Mouse (Mus musculus): ENCODE results near the gene Slc44a3.
A peak's percentile ranks its signal among the peaks of the same experiment; 100 is the strongest.

Slc44a3 gene

GRCm38 (mm10) chr3:121460473-121461193 is 71.6 kb downstream of the Slc44a3 start:
- no peak for DNase-seq (ENCODE audit: low read depth)

- DNase-seq (ENCODE audit: low read depth), result peak; percentile 41
These were observed 73.4 kb downstream of the Slc44a3 start for GRCm38 (mm10) chr3:121458545-121459492.

- DNase-seq (ENCODE audit: low read depth), result no peak
These were observed 80.8 kb downstream of the Slc44a3 start for GRCm38 (mm10) chr3:121451404-121451803.

GRCm38 (mm10) chr3:121449527-121449926 is 82.7 kb downstream of the Slc44a3 start:
- peak; percentile 25 for DNase-seq (ENCODE audit: low read depth)

GRCm38 (mm10) chr3:121448606-121449005 is 83.6 kb downstream of the Slc44a3 start:
- no peak for DNase-seq (ENCODE audit: low read depth)

- DNase-seq (ENCODE audit: low read depth), result no peak
These were observed 84.2 kb downstream of the Slc44a3 start for GRCm38 (mm10) chr3:121448029-121448468.

- no peak for DNase-seq (ENCODE audit: low read depth)
These were observed 85.8 kb downstream of the Slc44a3 start for GRCm38 (mm10) chr3:121446454-121446853.

GRCm38 (mm10) chr3:121444414-121444813 is 87.8 kb downstream of the Slc44a3 start:
- DNase-seq (ENCODE audit: low read depth), result no peak

GRCm38 (mm10) chr3:121443861-121444271 is 88.3 kb downstream of the Slc44a3 start:
- peak; percentile 54 for DNase-seq (ENCODE audit: low read depth)

GRCm38 (mm10) chr3:121442288-121442687 is 89.9 kb downstream of the Slc44a3 start:
- no peak for DNase-seq (ENCODE audit: low read depth)

GRCm38 (mm10) chr3:121441504-121441903 is 90.7 kb downstream of the Slc44a3 start:
- DNase-seq (ENCODE audit: low read depth), result no peak

- no peak for DNase-seq (ENCODE audit: low read depth)
These were observed 92.5 kb downstream of the Slc44a3 start for GRCm38 (mm10) chr3:121439623-121440161.

GRCm38 (mm10) chr3:121437996-121438395 is 94.2 kb downstream of the Slc44a3 start:
- DNase-seq (ENCODE audit: low read depth), result no peak

- no peak for DNase-seq (ENCODE audit: low read depth)
These were observed 95.1 kb downstream of the Slc44a3 start for GRCm38 (mm10) chr3:121437070-121437469.

- DNase-seq (ENCODE audit: low read depth), result no peak
These were observed 96.9 kb downstream of the Slc44a3 start for GRCm38 (mm10) chr3:121435296-121435695.

- DNase-seq (ENCODE audit: low read depth), result no peak
These were observed 98.2 kb downstream of the Slc44a3 start for GRCm38 (mm10) chr3:121433968-121434533.

GRCm38 (mm10) chr3:121433359-121433758 is 98.8 kb downstream of the Slc44a3 start:
- DNase-seq (ENCODE audit: low read depth), result no peak

GRCm38 (mm10) chr3:121430289-121430936 is 101.8 kb downstream of the Slc44a3 start:
- DNase-seq (ENCODE audit: low read depth), result no peak

- DNase-seq (ENCODE audit: low read depth), result no peak
These were observed 102.7 kb downstream of the Slc44a3 start for GRCm38 (mm10) chr3:121429469-121429868.

- DNase-seq (ENCODE audit: low read depth), result no peak
These were observed 103.4 kb downstream of the Slc44a3 start for GRCm38 (mm10) chr3:121428696-121429259.

GRCm38 (mm10) chr3:121428230-121428629 is 104.0 kb downstream of the Slc44a3 start:
- no peak for DNase-seq (ENCODE audit: low read depth)
